Comparison of ENCODE assay signal across 23 mouse cellular contexts in the genomic region with DNA sequence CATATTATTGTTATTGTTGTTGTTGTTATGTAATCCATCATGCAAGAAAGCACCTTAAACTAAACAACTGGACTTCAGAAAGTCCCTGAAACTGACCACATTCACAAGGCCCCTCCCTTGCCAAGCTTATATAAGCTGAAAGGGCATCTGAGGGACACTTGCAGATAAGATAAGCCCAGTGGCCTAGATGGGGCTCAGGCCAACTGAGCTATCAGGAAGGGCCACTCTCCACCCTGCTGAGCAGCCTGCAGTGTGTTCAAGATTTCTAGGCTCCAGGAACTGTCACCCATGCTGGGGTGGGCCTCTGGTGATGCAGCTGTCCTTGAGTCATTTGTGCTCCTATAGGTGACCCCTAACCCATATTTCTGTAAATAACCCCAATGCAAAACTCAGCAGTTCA. TPM values are rescaled to one million over a fixed set of nuclear protein-coding genes. Genes with fewer than 3 reads are reported as not detected.
DNase-seq lines count a peak whose midpoint lies in the region; ATAC-seq and TF ChIP-seq lines count a peak whose summit lies in the region.
"Had no signal": no experiment of that assay in that cellular context is flagged by ENCODE, and none has a peak within 500 bp of the region (broad histone marks: within the 10 kb centered on the region; RNA-seq: fewer than 3 reads in every experiment).

No protein-coding gene starts in this region.

- H3K9ac ChIP-seq in liver, embryonic 11.5 days (ENCODE audit: low read depth, low read length) = no peak overlapping the region
- no peak overlapping the region for H3K9ac ChIP-seq in liver, postnatal 0 days (replicated peaks)
- H3K9ac ChIP-seq: embryonic facial prominence, embryonic 15.5 days; forebrain, postnatal 0 days; limb, embryonic 13.5 days; lung, embryonic 14.5 days; neural tube, embryonic 12.5 days had no signal

- TF ChIP-seq EP300 in liver, postnatal 0 days (IDR thresholded peaks at IDR 0.05; ENCODE audit: low read depth) = peak; percentile 56; the same call in 1 of the 2 replicates

- no peak overlapping the region for H3K4me3 ChIP-seq in liver, embryonic 11.5 days (ENCODE audit: low read depth, low read length)
- no peak overlapping the region for H3K4me3 ChIP-seq in liver, postnatal 0 days (ENCODE audit: low read depth, low read length)
- no peak overlapping the region for H3K4me3 ChIP-seq in layer of hippocampus, adult 2 months
- H3K4me3 ChIP-seq: embryonic facial prominence, embryonic 15.5 days; forebrain, embryonic 10.5 days; limb, embryonic 13.5 days; neural tube, embryonic 12.5 days had no signal

- H3K27ac ChIP-seq in liver, embryonic 11.5 days (ENCODE audit: low read depth, low read length) = 0 out of 2 replicates have a peak overlapping the region, but pooled peaks have one; percentile 41
- H3K27ac ChIP-seq in liver, postnatal 0 days (ENCODE audit: low read depth) = peak overlapping the region; percentile 44; the same call in 1 of the 2 replicates
- no peak overlapping the region for H3K27ac ChIP-seq in layer of hippocampus, adult 2 months
- H3K27ac ChIP-seq: embryonic facial prominence, embryonic 15.5 days; forebrain, embryonic 10.5 days; hindbrain, postnatal 0 days; limb, embryonic 13.5 days; neural tube, embryonic 12.5 days had no signal

- peaks cover 23% of the 10 kb centered on the region for H3K4me1 ChIP-seq in liver, embryonic 11.5 days (replicated peaks; ENCODE audit: control insufficient read depth, insufficient read depth, low read length)
- H3K4me1 ChIP-seq in liver, postnatal 0 days (ENCODE audit: insufficient read depth) = peaks cover 48% of the 10 kb centered on the region
- H3K4me1 ChIP-seq: neural tube, embryonic 12.5 days had no signal

- ATAC-seq in liver, embryonic 11.5 days (replicated peaks; ENCODE audit: low FRiP score) = peak; percentile 87
- no peak for ATAC-seq in liver, postnatal 0 days
- ATAC-seq: forebrain, postnatal 0 days; hindbrain, postnatal 0 days; intestine, embryonic 16.5 days had no signal

- peak; percentile 16 for DNase-seq in ovary, adult 18-20 months (ENCODE audit: low spot score)
- DNase-seq in ovary, postnatal 36 days (ENCODE audit: low spot score) = no peak
- no peak for DNase-seq in liver, embryonic 11.5 days (ENCODE audit: low spot score)
- DNase-seq in liver, postnatal 0 days = no peak
- DNase-seq in layer of hippocampus, adult 2 months (ENCODE audit: low spot score in 2 of 2) = no peak
- DNase-seq in frontal cortex, postnatal 10 days (ENCODE audit: low spot score in 2 of 2) = no peak
- no peak for DNase-seq in testis, postnatal 14 days (ENCODE audit: low spot score)
- DNase-seq: adrenal gland, postnatal 14 days; cerebellum, adult 9-10 months; forebrain, postnatal 0 days; gastrocnemius, postnatal 36 days; kidney, adult 9 months; kidney, postnatal 25 days; layer of hippocampus, postnatal 36 days; lung, embryonic 14.5 days; midbrain, embryonic 14.5 days; thymus, postnatal 14 days had no signal

- no peaks in the 10 kb centered on the region for H3K9me3 ChIP-seq in liver, embryonic 11.5 days (ENCODE audit: control insufficient read depth, low read length)
- H3K9me3 ChIP-seq in liver, postnatal 0 days (ENCODE audit: low read length) = no peaks in the 10 kb centered on the region
- H3K9me3 ChIP-seq: embryonic facial prominence, embryonic 15.5 days; forebrain, embryonic 10.5 days; limb, embryonic 13.5 days; neural tube, embryonic 12.5 days had no signal

- no peaks in the 10 kb centered on the region for H3K36me3 ChIP-seq in liver, embryonic 11.5 days (ENCODE audit: control insufficient read depth, insufficient read depth, low read length)
- H3K36me3 ChIP-seq in liver, postnatal 0 days (replicated peaks; ENCODE audit: insufficient read depth, low read length) = 0 out of 2 replicates have a peak, but pooled peaks cover 5% of the 10 kb centered on the region
- H3K36me3 ChIP-seq: embryonic facial prominence, embryonic 15.5 days; forebrain, embryonic 10.5 days; limb, embryonic 13.5 days; neural tube, embryonic 12.5 days had no signal

- H3K27me3 ChIP-seq in liver, embryonic 11.5 days (replicated peaks; ENCODE audit: control insufficient read depth, insufficient read depth, low read length) = no peaks in the 10 kb centered on the region
- H3K27me3 ChIP-seq in liver, postnatal 0 days (ENCODE audit: insufficient read depth, low read length) = no peaks in the 10 kb centered on the region
- H3K27me3 ChIP-seq: embryonic facial prominence, embryonic 15.5 days; limb, embryonic 13.5 days; neural tube, embryonic 12.5 days had no signal

- no peak for TF ChIP-seq CTCF in liver, postnatal 0 days (IDR thresholded peaks at IDR 0.05; ENCODE audit: low read depth)
- no peak for TF ChIP-seq CTCF in layer of hippocampus, adult 2 months (conservative IDR thresholded peaks at IDR 0.05)

- peak overlapping the region; percentile 21; the same call in 1 of the 2 replicates for H3K4me2 ChIP-seq in liver, embryonic 11.5 days
- H3K4me2 ChIP-seq in liver, postnatal 0 days (ENCODE audit: low read depth, low read length) = 0 out of 2 replicates have a peak overlapping the region, but pooled peaks have one; percentile 1
- H3K4me2 ChIP-seq: embryonic facial prominence, embryonic 15.5 days; limb, embryonic 13.5 days; lung, embryonic 14.5 days; neural tube, embryonic 12.5 days had no signal

RNA-seq across cellular contexts. Expression of a gene that starts 39.9 kb away (rescaled TPM):
- 6.7 and 9.3 TPM in 2 replicates for polyA plus RNA-seq in liver, embryonic 11.5 days (2014; fragmentation: Nextera tagmentation; extraction: Ambion mirVana)
- 7.2 and 8.8 TPM in 2 replicates for polyA plus RNA-seq in liver, postnatal 0 days (2015; fragmentation: Nextera tagmentation; extraction: Ambion mirVana)
- 10 to 100 TPM; 10.6 to 14.3 TPM for total RNA-seq in layer of hippocampus, adult 2 months (2021)
